Mouse (Mus musculus): ENCODE measurements around the gene Cmtm2a. TPM values are rescaled to one million over a fixed set of nuclear protein-coding genes. Genes with fewer than 3 reads are reported as not detected.
A peak's percentile ranks its signal among the peaks of the same experiment; 100 is the strongest.
"Not testable (repeated sequence)": the region's sequence is repeated elsewhere in the genome, so short reads cannot be mapped to it uniquely, and the experiment has no call there.

Cmtm2a gene
- polyA plus RNA-seq, 1 experiment from 2014 or later = not detected

DNA sequence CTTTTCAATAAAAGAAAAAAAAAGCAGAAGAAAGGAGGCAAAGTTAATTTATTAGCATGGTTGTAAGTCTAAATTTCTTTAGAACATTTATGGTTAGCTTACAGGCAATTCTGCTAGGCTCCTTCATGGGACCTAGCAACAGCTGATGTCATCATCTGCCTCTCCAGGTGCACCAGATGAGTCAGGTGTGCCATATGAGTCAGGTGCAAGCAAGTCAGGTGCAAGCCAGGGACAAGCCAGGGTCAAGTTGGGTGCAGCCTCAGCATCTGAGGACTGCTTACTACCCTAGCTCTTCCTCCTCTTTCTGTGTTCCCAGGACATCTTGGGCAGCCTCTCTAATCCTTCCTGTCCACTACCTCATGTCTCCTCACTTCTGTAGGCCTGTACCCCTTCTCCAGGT lies 24.6 kb downstream of the Cmtm2a start:
- H3K4me2 ChIP-seq = no peak overlapping the region
- no peak overlapping the region for H3K27ac ChIP-seq
- H3K9ac ChIP-seq = no peak overlapping the region
- H3K36me3 ChIP-seq (ENCODE audit: poor library complexity, severe bottlenecking) = peaks cover 13% of the 10 kb centered on the region
- no peaks in the 10 kb centered on the region for H3K9me3 ChIP-seq (replicated peaks)
- no peaks in the 10 kb centered on the region for H3K4me1 ChIP-seq
- ATAC-seq = no peak
- H3K27me3 ChIP-seq = no peaks in the 10 kb centered on the region
- no peak overlapping the region for H3K4me3 ChIP-seq

GRCm38 (mm10) chr8:104264271-104264935 lies 28.6 kb downstream of the Cmtm2a start:
- not testable (repeated sequence) for H3K4me1 ChIP-seq; H3K9me3 ChIP-seq (replicated peaks); H3K4me3 ChIP-seq; H3K9ac ChIP-seq; H3K4me2 ChIP-seq; ATAC-seq; H3K27ac ChIP-seq; H3K27me3 ChIP-seq
- peaks cover 23% of the 10 kb centered on the region for H3K36me3 ChIP-seq (ENCODE audit: poor library complexity, severe bottlenecking)
- 97% methylated on average over 22 of the region's 22 CpGs for WGBS

DNA sequence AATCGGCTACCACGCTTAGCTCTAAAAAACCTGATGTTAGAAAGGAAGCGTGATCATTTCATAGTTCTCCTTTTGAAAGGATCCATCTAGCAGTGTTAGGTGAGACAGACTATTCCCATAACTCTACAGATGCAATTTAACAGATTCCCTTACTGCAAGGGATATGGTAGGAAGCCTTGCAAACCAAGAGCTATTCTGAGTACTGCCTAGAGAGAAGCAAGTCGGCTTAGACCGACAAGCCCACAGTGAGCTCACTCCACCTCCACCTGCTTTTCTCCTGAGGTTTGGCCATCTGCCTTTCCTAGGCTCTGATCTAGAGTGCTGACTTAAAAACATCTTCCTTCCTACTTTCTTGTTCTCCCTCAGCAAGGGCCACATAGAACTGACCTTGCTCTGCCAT lies 31.2 kb downstream of the Cmtm2a start:
- 96% methylated on average over 5 of the region's 5 CpGs for WGBS
- H3K36me3 ChIP-seq (ENCODE audit: poor library complexity, severe bottlenecking) = peaks cover 48% of the 10 kb centered on the region
- H3K4me2 ChIP-seq = not testable (repeated sequence)

GRCm38 (mm10) chr8:104253016-104253415 lies 40.0 kb downstream of the Cmtm2a start:
- Histone ChIP-seq H3K4me1 (peaks cover 11% of the 10 kb centered on the region), H3K27ac (no peak overlapping the region), H3K36me3 (ENCODE audit: poor library complexity, severe bottlenecking) (peaks cover 11% of the 10 kb centered on the region), H3K4me2 (no peak overlapping the region), H3K9ac (no peak overlapping the region), H3K9me3 (replicated peaks) (no peaks in the 10 kb centered on the region), H3K27me3 (no peaks in the 10 kb centered on the region), H3K4me3 (no peak overlapping the region)
- whole genome bisulfite sequencing = 89% methylated on average over 3 of the region's 3 CpGs
- no peak for ATAC-seq

More for the DNA sequence above, 31.2 kb downstream of the Cmtm2a start:
- ATAC-seq; H3K4me3 ChIP-seq; H3K27me3 ChIP-seq; H3K27ac ChIP-seq; H3K9me3 ChIP-seq (replicated peaks); H3K4me1 ChIP-seq; H3K9ac ChIP-seq: not testable (repeated sequence)

DNA sequence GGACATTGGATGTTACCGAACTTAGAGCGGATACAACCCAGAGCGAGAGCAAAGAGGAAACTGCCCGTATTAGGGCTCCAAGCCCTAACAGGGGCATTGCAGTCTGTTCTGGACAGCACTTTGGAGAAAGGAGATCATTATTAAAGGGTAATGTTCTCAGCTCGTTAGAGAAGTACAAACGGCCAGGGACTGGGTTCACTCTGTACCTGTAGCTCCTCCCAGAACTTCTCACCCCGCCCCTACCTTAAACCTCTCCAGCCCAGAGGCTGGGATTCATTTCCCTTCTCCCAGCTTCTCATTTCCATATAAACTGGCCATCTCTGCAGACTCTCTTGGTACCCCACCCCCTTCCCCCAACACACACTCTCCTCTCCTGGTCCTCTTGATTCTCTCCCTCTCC lies 41.5 kb downstream of the Cmtm2a start:
- WGBS = 1% methylated on average over 7 of the region's 7 CpGs
- ATAC-seq = peak; percentile 4; the same call in 1 of the 2 replicates

DNA sequence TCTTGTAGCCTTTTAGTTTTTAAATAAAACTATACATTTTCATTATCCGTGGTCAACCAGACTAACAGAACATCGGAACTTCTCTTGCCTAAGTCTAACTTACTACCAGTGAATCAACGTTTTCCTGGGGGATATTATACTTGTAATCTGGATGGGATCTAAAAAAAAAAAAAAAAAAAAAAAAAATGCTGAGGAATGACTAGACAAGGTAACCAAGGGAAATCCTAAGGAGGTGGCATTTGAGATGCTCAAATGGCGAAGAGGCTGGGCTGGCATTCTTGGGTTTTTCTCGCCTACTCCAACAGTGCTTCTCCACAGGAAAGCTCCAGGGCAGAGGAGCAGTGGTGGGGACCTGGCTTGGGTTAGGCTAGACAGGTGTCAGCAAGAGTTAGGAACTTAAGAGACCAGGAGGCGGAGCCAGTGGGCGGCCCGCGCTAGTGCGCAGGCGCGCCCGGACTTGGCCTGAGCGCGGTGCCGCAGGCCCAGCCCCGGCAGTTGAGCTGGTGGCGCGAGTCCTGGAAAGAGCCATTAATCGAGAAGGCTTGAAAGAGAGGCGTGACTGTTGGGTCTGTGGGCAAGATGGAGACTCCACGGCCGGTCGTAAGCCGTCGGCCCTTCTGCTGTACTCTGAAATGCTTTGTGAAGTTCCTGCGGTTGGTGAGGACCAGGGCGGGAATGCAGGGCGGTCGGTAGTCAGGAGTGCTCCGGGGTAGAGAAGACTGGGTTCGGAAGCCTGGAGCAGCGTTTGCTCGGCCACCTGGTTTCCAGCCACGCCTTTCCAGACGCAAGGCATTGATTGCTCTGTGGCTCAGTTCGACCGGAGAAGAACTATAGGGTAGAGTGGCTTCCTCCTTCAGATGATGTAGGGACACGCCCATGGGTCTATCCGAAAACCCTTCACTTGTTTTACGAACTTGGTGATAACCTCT lies 42.3 kb downstream of the Cmtm2a start, which contains the start of gene Cklf:
Cklf (plus strand) TSS at position 423 of the 929 bp plus-strand sequence.
- Histone ChIP-seq H3K9ac (peak within 1 kb of the TSS; percentile 71), H3K4me3 (peak within 1 kb of the TSS; percentile 60), H3K27ac (peak within 1 kb of the TSS; percentile 46; the same call in 1 of the 2 replicates), H3K4me2 (peak within 1 kb of the TSS; percentile 71), H3K9me3 (replicated peaks) (no peaks in the 10 kb centered on the region), H3K27me3 (no peaks in the 10 kb centered on the region), H3K36me3 (ENCODE audit: poor library complexity, severe bottlenecking) (no peaks in the 10 kb centered on the region), H3K4me1 (peaks cover 25% of the 10 kb centered on the region)
- 3% methylated on average over 41 of the region's 41 CpGs for WGBS
- ATAC-seq = peak; percentile 84

More for the DNA sequence above, 41.5 kb downstream of the Cmtm2a start:
- Histone ChIP-seq H3K36me3 (ENCODE audit: poor library complexity, severe bottlenecking) (no peaks in the 10 kb centered on the region), H3K4me2 (peak overlapping the region; percentile 71), H3K9me3 (replicated peaks) (no peaks in the 10 kb centered on the region), H3K27me3 (no peaks in the 10 kb centered on the region), H3K27ac (no peak overlapping the region), H3K4me1 (peaks cover 25% of the 10 kb centered on the region), H3K4me3 (peak overlapping the region; percentile 60), H3K9ac (peak overlapping the region; percentile 71)

GRCm38 (mm10) chr8:104249442-104249996 lies 43.5 kb downstream of the Cmtm2a start:
- no peak for ATAC-seq
- 90% methylated on average over 7 of the region's 7 CpGs for WGBS

GRCm38 (mm10) chr8:104248276-104248675 lies 44.7 kb downstream of the Cmtm2a start, which contains the start of gene Tk2:
TSS of gene Tk2 (minus strand) at chr8:104248558.
- H3K4me2 ChIP-seq = peak within 1 kb of the TSS; percentile 89
- H3K9ac ChIP-seq = peak within 1 kb of the TSS; percentile 92
- H3K36me3 ChIP-seq (ENCODE audit: poor library complexity, severe bottlenecking) = peaks cover 14% of the 10 kb centered on the region
- H3K27ac ChIP-seq = peak within 1 kb of the TSS; percentile 57
- peak within 1 kb of the TSS; percentile 90 for H3K4me3 ChIP-seq
- under 1% methylated on average over 28 of the region's 28 CpGs for WGBS
- H3K4me1 ChIP-seq = peaks cover 25% of the 10 kb centered on the region
- H3K27me3 ChIP-seq = no peaks in the 10 kb centered on the region
- H3K9me3 ChIP-seq (replicated peaks) = no peaks in the 10 kb centered on the region
- ATAC-seq = peak; percentile 92

More at GRCm38 (mm10) chr8:104249442-104249996, 43.5 kb downstream of the Cmtm2a start:
- no peaks in the 10 kb centered on the region for H3K9me3 ChIP-seq (replicated peaks)
- H3K9ac ChIP-seq = no peak overlapping the region
- H3K36me3 ChIP-seq (ENCODE audit: poor library complexity, severe bottlenecking) = peaks cover 6% of the 10 kb centered on the region; the same call in 1 of the 2 replicates
- H3K4me3 ChIP-seq = no peak overlapping the region
- no peaks in the 10 kb centered on the region for H3K27me3 ChIP-seq
- peaks cover 25% of the 10 kb centered on the region for H3K4me1 ChIP-seq
- no peak overlapping the region for H3K27ac ChIP-seq
- no peak overlapping the region for H3K4me2 ChIP-seq

GRCm38 (mm10) chr8:104247908-104248275 lies 45.1 kb downstream of the Cmtm2a start:
- Histone ChIP-seq H3K4me1 (peaks cover 25% of the 10 kb centered on the region), H3K4me2 (peak overlapping the region; percentile 89), H3K4me3 (peak overlapping the region; percentile 90), H3K9ac (peak overlapping the region; percentile 92), H3K36me3 (ENCODE audit: poor library complexity, severe bottlenecking) (peaks cover 18% of the 10 kb centered on the region), H3K27ac (peak overlapping the region; percentile 57; the same call in 1 of the 2 replicates), H3K9me3 (replicated peaks) (no peaks in the 10 kb centered on the region), H3K27me3 (no peaks in the 10 kb centered on the region)
- WGBS = 3% methylated on average over 11 of the region's 11 CpGs
- ATAC-seq = peak; percentile 2; the same call in 1 of the 2 replicates

DNA sequence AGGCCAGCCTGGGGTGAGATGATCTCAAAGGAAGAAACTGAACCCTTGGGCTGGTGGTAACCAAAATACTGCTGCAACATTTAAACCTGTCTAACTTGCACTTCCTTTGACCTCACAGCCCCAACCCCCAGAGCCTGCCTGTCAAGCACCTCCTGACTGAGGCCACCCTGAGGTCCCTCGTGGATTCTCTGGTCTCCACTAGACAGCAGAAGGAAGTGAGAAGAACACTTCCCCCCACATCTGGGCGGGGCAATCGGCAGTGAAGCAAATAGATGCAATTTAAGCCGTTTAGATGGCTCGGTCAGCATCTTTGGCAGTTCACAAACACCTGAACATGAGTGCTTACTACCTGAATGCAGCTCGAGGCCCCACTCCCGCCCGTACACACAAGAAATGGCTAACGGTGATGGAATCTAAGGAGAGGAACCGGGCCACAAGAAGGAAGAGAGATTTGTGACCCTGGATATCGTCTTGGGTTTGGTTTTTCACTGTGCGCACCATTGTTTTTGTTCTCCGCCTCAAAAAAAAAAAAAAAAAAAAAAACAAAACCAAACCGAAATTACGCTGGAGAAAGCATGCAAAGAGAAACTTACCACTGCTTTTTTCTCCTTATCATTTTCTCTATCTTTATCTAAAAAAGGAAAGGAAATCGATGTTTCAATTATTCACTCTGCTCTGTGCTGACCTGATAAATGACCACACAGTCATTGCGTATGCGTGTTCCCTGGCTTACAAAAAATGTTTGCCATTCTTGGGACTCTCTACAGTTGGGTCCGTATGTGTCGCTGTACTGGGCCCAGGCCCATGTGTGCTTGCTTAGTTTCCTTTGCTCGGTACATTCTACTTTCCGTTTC lies 45.7 kb downstream of the Cmtm2a start:
- Histone ChIP-seq H3K9me3 (replicated peaks) (no peaks in the 10 kb centered on the region), H3K27ac (no peak overlapping the region), H3K27me3 (no peaks in the 10 kb centered on the region), H3K4me3 (peak overlapping the region; percentile 90), H3K9ac (peak overlapping the region; percentile 92), H3K4me2 (peak overlapping the region; percentile 89), H3K36me3 (ENCODE audit: poor library complexity, severe bottlenecking) (peaks cover 24% of the 10 kb centered on the region), H3K4me1 (peaks cover 25% of the 10 kb centered on the region)
- WGBS = 75% methylated on average over 22 of the region's 22 CpGs
- no peak for ATAC-seq

DNA sequence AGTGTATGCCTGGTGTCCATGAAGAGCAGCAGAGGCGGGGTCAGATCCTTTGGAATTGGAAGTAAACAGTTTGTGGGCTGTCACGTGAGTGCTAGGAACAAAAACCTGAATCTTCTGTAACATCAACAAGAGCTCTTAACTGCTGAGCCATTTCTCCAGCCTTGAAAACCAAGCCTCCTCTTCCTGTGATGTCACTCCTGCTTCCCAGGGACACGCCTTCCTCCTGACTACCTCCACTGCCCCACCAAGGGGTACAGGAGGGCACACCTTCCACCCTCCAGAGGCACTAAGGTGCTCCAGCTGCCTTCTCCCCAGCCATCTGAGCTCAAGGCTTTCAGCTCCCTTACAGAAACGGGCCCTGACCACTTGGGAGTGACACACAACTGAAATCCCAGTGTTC lies 46.4 kb downstream of the Cmtm2a start:
- no peak for ATAC-seq
- Histone ChIP-seq H3K27ac (no peak overlapping the region; the same call in 1 of the 2 replicates), H3K9ac (no peak overlapping the region), H3K27me3 (no peaks in the 10 kb centered on the region), H3K9me3 (replicated peaks) (no peaks in the 10 kb centered on the region), H3K4me3 (no peak overlapping the region), H3K4me2 (no peak overlapping the region), H3K36me3 (ENCODE audit: poor library complexity, severe bottlenecking) (peaks cover 31% of the 10 kb centered on the region), H3K4me1 (peaks cover 21% of the 10 kb centered on the region)
- 93% methylated on average over 4 of the region's 4 CpGs for WGBS

Data from forebrain, embryonic 13.5 days (tissue).